Mouse (Mus musculus) limb, embryonic 15.5 days (tissue): ENCODE results near the gene Cnp. TPM values are rescaled to one million over a fixed set of nuclear protein-coding genes. Genes with fewer than 3 reads are reported as not detected.
A peak's percentile ranks its signal among the peaks of the same experiment; 100 is the strongest.

ENCODE experiments used
- ATAC-seq: fragments of 200-750 bp; cut with Nextera tagmentation; 2 replicates; pipeline ENCODE4 v1.8.0; 2017; ENCODE audit warnings: low read depth, moderate TSS enrichment; ENCODE audit not compliant: insufficient number of reproducible peaks, low FRiP score, low TSS enrichment
- H3K27ac ChIP-seq: fragments of 300-500 bp; sonication (generic); 2 replicates; pipeline ENCODE4 v1.5.1; 2015; ENCODE audit warnings: moderate library complexity, mild to moderate bottlenecking, inconsistent platforms
- H3K27me3 ChIP-seq: fragments of 300-500 bp; sonication (generic); 2 replicates; pipeline ENCODE4 v1.6.1; 2015; ENCODE audit warnings: inconsistent platforms
- H3K36me3 ChIP-seq: fragments of 300-500 bp; sonication (generic); 2 replicates; pipeline ENCODE4 v1.6.1; 2015; ENCODE audit warnings: inconsistent platforms
- H3K4me1 ChIP-seq: fragments of 300-500 bp; sonication (generic); 2 replicates; pipeline ENCODE4 v1.6.1; 2015; ENCODE audit warnings: inconsistent platforms
- H3K4me2 ChIP-seq: fragments of 300-500 bp; sonication (generic); 2 replicates; pipeline ENCODE4 v1.6.1; 2015; ENCODE audit warnings: mild to moderate bottlenecking, inconsistent platforms
- H3K4me3 ChIP-seq: fragments of 300-500 bp; sonication (generic); 2 replicates; pipeline ENCODE4 v1.5.1; 2015; ENCODE audit warnings: mild to moderate bottlenecking, inconsistent platforms
- H3K9ac ChIP-seq: fragments of 300-500 bp; sonication (generic); 2 replicates; pipeline ENCODE4 v1.6.1; 2015; ENCODE audit warnings: inconsistent platforms
- H3K9me3 ChIP-seq: fragments of 300-500 bp; sonication (generic); 2 replicates; pipeline ENCODE4 v1.6.1; 2016; ENCODE audit warnings: inconsistent platforms
- WGBS: fragments of 180-500 bp; shearing (Covaris S2); methylation state at CpG from one replicate; pipeline ENCODE4 v1.1.7; 2015; 5-methylcytosine and 5-hydroxymethylcytosine counted together
- polyA plus RNA-seq: library from polyadenylated mRNA; unstranded; fragments of >200 nt; fragmentation: Nextera tagmentation; extraction: Ambion mirVana; gene quantifications from 2 replicates; pipeline ENCODE4 v1.2.1, GENCODE M21; 2015

Cnp gene
- polyA plus RNA-seq, 1 experiment from 2014 or later: 25.1 TPM

GRCm38 (mm10) chr11:100628056-100628455, 53.4 kb downstream of the Cnp start:
- Histone ChIP-seq H3K9me3 (no peaks in the 10 kb centered on the region), H3K36me3 (peaks cover 32% of the 10 kb centered on the region), H3K27me3 (no peaks in the 10 kb centered on the region), H3K4me2 (no peak overlapping the region), H3K27ac (no peak overlapping the region), H3K4me1 (peaks cover 22% of the 10 kb centered on the region), H3K9ac (no peak overlapping the region), H3K4me3 (no peak overlapping the region)
- 93% methylated on average over 5 of the region's 5 CpGs for WGBS
- ATAC-seq: no peak

GRCm38 (mm10) chr11:100628862-100629352, 54.2 kb downstream of the Cnp start:
- WGBS: 46% methylated on average over 13 of the region's 13 CpGs
- Histone ChIP-seq H3K4me3 (no peak overlapping the region), H3K4me2 (no peak overlapping the region), H3K27me3 (no peaks in the 10 kb centered on the region), H3K4me1 (peaks cover 19% of the 10 kb centered on the region), H3K27ac (0 out of 2 replicates have a peak overlapping the region, but pooled peaks have one; percentile 47), H3K9ac (no peak overlapping the region), H3K9me3 (no peaks in the 10 kb centered on the region), H3K36me3 (peaks cover 32% of the 10 kb centered on the region)
- no peak for ATAC-seq

GRCm38 (mm10) chr11:100634530-100634929, 59.8 kb downstream of the Cnp start:
- H3K4me3 ChIP-seq: no peak overlapping the region
- no peak overlapping the region for H3K9ac ChIP-seq
- H3K27ac ChIP-seq: no peak overlapping the region
- no peaks in the 10 kb centered on the region for H3K9me3 ChIP-seq
- peaks cover 15% of the 10 kb centered on the region for H3K27me3 ChIP-seq
- 64% methylated on average over 7 of the region's 7 CpGs for WGBS
- H3K4me2 ChIP-seq: no peak overlapping the region
- ATAC-seq: no peak
- 0 out of 2 replicates have a peak, but pooled peaks cover under 1% of the 10 kb centered on the region for H3K4me1 ChIP-seq
- no peaks in the 10 kb centered on the region for H3K36me3 ChIP-seq

- Histone ChIP-seq H3K4me1 (peaks cover 22% of the 10 kb centered on the region), H3K36me3 (no peaks in the 10 kb centered on the region), H3K9ac (0 out of 2 replicates have a peak overlapping the region, but pooled peaks have one; percentile 8), H3K27ac (no peak overlapping the region), H3K4me3 (peak overlapping the region; percentile 36), H3K27me3 (peaks cover 34% of the 10 kb centered on the region), H3K9me3 (no peaks in the 10 kb centered on the region), H3K4me2 (peak overlapping the region; percentile 68)
- ATAC-seq: no peak
- WGBS: 8% methylated on average over 52 of the region's 52 CpGs
These were observed 65.6 kb downstream of the Cnp start for GRCm38 (mm10) chr11:100640159-100640906.

Other genes starting within 250 kb of the Cnp start
- 3.1 and 4.0 TPM in 2 replicates for gene Gast, start 240.5 kb upstream of the Cnp start, polyA plus RNA-seq
- gene Hap1, start 218.8 kb upstream of the Cnp start, polyA plus RNA-seq: 1.9 and 2.8 TPM in 2 replicates
- gene Jup, start 177.1 kb upstream of the Cnp start, polyA plus RNA-seq: 305 and 309 TPM in 2 replicates
- 107 and 114 TPM in 2 replicates for gene P3h4, start 160.1 kb upstream of the Cnp start, polyA plus RNA-seq
- gene Fkbp10, start 159.2 kb upstream of the Cnp start, polyA plus RNA-seq: 210 and 239 TPM in 2 replicates
- gene Nt5c3b, start 133.1 kb upstream of the Cnp start, polyA plus RNA-seq: 137 and 141 TPM in 2 replicates
- 0.64 and 0.70 TPM in 2 replicates for gene Klhl10, start 133.0 kb upstream of the Cnp start, polyA plus RNA-seq
- gene Klhl11, start 102.2 kb upstream of the Cnp start, polyA plus RNA-seq: 9.5 and 10.0 TPM in 2 replicates
- gene Acly, start 46.9 kb upstream of the Cnp start, polyA plus RNA-seq: 181 and 189 TPM in 2 replicates
- 0.19 and 0.56 TPM in 2 replicates for gene Ttc25, start 29.3 kb upstream of the Cnp start, polyA plus RNA-seq
- gene Nkiras2, start 44.3 kb downstream of the Cnp start, polyA plus RNA-seq: 73.7 and 77.9 TPM in 2 replicates
- 218 and 227 TPM in 2 replicates for gene Dnajc7, start 45.3 kb downstream of the Cnp start, polyA plus RNA-seq
- 1.4 and 1.8 TPM in 2 replicates for gene Zfp385c, start 117.6 kb downstream of the Cnp start, polyA plus RNA-seq
- 2.9 and 3.6 TPM in 2 replicates for gene Dhx58, start 129.4 kb downstream of the Cnp start, polyA plus RNA-seq
- 48.2 and 50.4 TPM in 2 replicates for gene Kat2a, start 137.6 kb downstream of the Cnp start, polyA plus RNA-seq
- gene Hspb9, start 138.9 kb downstream of the Cnp start, polyA plus RNA-seq: 0.32 and 0.57 TPM in 2 replicates
- gene Rab5c, start 163.3 kb downstream of the Cnp start, polyA plus RNA-seq: 19.7 and 30.8 TPM in 2 replicates
- gene Kcnh4, start 185.0 kb downstream of the Cnp start, polyA plus RNA-seq: not detected in 2 replicates
- not detected in 2 replicates for gene Hcrt, start 188.0 kb downstream of the Cnp start, polyA plus RNA-seq
- 7.5 and 8.2 TPM in 2 replicates for gene Ghdc, start 196.1 kb downstream of the Cnp start, polyA plus RNA-seq